Mouse (Mus musculus): Measurements from ENCODE around the gene Pnma1.
"Not testable (repeated sequence)": the region's sequence is repeated elsewhere in the genome, so short reads cannot be mapped to it uniquely, and the experiment has no call there.

- not testable (repeated sequence) for TF ChIP-seq GATA1 (IDR thresholded peaks at IDR 0.05; ENCODE audit: borderline replicate concordance, low read length); FLI1 (IDR thresholded peaks at IDR 0.05; ENCODE audit: low read length)
Measured at GRCm38 (mm10) chr12:84100604-84101492, 47.4 kb downstream of the Pnma1 start, which contains the start of gene Acot6.

All from megakaryocyte, embryonic 14.5 days (primary cell).